Mouse (Mus musculus) thymus, postnatal 36 days (tissue): ENCODE measurements around the gene Nkrf.

Source experiments
- DNase-seq, 2 experiments: peaks; one replicate each; pipeline ENCODE4 v3.0.0; 2022; ENCODE audit warnings: mixed read lengths in 2 of 2

Gene Nkrf

GRCm38 (mm10) chrX:36902321-36903114 is at the start of gene Nkrf:
Gene Nkrf (minus strand): TSS chrX:36902899.
- DNase-seq: peak; percentile 47 to 65

- no peak for DNase-seq
Measured at GRCm38 (mm10) chrX:36941106-36941505, 38.4 kb upstream of the Nkrf start.

- DNase-seq: no peak
Measured at GRCm38 (mm10) chrX:36939806-36940413, 37.2 kb upstream of the Nkrf start.

- DNase-seq: no peak
Measured at GRCm38 (mm10) chrX:36935326-36935966, 32.7 kb upstream of the Nkrf start.

GRCm38 (mm10) chrX:36930574-36930973 is 27.9 kb upstream of the Nkrf start:
- peak in 1 of 2 experiments; percentile 16 for DNase-seq

GRCm38 (mm10) chrX:36929694-36930093 is 27.0 kb upstream of the Nkrf start:
- no peak for DNase-seq

GRCm38 (mm10) chrX:36928791-36929190 is 26.1 kb upstream of the Nkrf start:
- DNase-seq: no peak

GRCm38 (mm10) chrX:36921346-36921745 is 18.6 kb upstream of the Nkrf start:
- no peak for DNase-seq

GRCm38 (mm10) chrX:36917749-36918148 is 15.1 kb upstream of the Nkrf start:
- no peak for DNase-seq

- DNase-seq: peak; percentile 27 to 36
Measured at GRCm38 (mm10) chrX:36911343-36911742, 8.6 kb upstream of the Nkrf start.

- no peak for DNase-seq
Measured at GRCm38 (mm10) chrX:36906539-36906938, 3.8 kb upstream of the Nkrf start.

- DNase-seq: peak; percentile 90 to 93
Measured at GRCm38 (mm10) chrX:36903115-36903768, 543 bp upstream of the Nkrf start.

GRCm38 (mm10) chrX:36901655-36902054 is 1.0 kb downstream of the Nkrf start:
- no peak for DNase-seq

GRCm38 (mm10) chrX:36898931-36899330 is 3.8 kb downstream of the Nkrf start:
- peak in 1 of 2 experiments; percentile 17 for DNase-seq

- peak; percentile 15 to 21 for DNase-seq
Measured at GRCm38 (mm10) chrX:36884719-36885118, 18.0 kb downstream of the Nkrf start.

- DNase-seq: no peak
Measured at GRCm38 (mm10) chrX:36874704-36875128, 28.0 kb downstream of the Nkrf start.

GRCm38 (mm10) chrX:36874178-36874696 is 28.5 kb downstream of the Nkrf start:
- peak; percentile 90 to 91 for DNase-seq

- DNase-seq: no peak
Measured at GRCm38 (mm10) chrX:36873765-36874164, 28.9 kb downstream of the Nkrf start, which contains the start of the genes Ube2a and C330007P06Rik. Gene Ube2a (plus strand): TSS chrX:36873900. Gene C330007P06Rik (minus strand): TSS chrX:36874111.

GRCm38 (mm10) chrX:36870372-36870771 is 32.3 kb downstream of the Nkrf start:
- DNase-seq: no peak

GRCm38 (mm10) chrX:36864609-36865328 is 37.9 kb downstream of the Nkrf start:
- DNase-seq: no peak

GRCm38 (mm10) chrX:36863766-36864608 is 38.7 kb downstream of the Nkrf start:
- peak; percentile 74 to 80 for DNase-seq
